Mouse (Mus musculus): ENCODE results near the gene Dhrs4.

GRCm38 (mm10) chr14:55492103-55492502 is 13.5 kb downstream of the Dhrs4 start:
- no peak for TF ChIP-seq GATA1 (IDR thresholded peaks at IDR 0.05; ENCODE audit: borderline replicate concordance, low read length)
- TF ChIP-seq FLI1 (IDR thresholded peaks at IDR 0.05; ENCODE audit: low read length) = no peak

All from megakaryocyte, embryonic 14.5 days (primary cell).